Mouse (Mus musculus): ENCODE data around the gene Tnik.

Gene Tnik

GRCm38 (mm10) chr3:28542941-28543340, 279.9 kb downstream of the Tnik start:
- DNase-seq (ENCODE audit: low read depth, low spot score): no peak

DNA sequence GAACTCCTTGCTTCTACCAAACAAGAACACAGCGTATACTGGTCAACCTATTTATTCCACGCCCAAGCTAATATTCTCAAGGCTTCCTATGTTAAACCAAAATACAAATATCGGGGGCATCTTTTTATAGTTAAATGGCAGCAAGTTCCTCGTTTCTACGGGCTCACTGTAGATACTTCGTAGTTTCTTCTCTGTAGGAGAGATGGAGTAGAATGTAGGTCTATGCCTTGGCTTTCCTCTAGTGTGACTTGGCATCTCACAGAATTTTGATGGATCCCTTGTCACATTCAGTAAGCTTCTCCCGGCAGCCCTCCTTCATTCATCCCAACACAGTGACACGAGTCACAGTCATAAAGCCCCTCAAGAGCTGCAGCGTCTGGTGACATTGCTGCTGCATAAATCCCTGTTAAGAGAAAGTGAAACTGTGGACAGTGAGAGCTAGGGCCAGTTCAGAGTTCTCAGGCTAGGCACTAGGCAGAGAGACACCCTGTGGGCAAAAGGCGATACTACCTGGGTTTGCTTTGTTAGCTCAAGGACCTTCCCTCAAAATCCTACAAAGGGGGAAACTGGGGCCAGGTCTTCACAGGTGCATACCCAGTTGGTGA, 280.5 kb downstream of the Tnik start:
- DNase-seq (ENCODE audit: low read depth, low spot score): no peak

GRCm38 (mm10) chr3:28544345-28544869, 281.4 kb downstream of the Tnik start:
- DNase-seq (ENCODE audit: low read depth, low spot score): no peak

DNA sequence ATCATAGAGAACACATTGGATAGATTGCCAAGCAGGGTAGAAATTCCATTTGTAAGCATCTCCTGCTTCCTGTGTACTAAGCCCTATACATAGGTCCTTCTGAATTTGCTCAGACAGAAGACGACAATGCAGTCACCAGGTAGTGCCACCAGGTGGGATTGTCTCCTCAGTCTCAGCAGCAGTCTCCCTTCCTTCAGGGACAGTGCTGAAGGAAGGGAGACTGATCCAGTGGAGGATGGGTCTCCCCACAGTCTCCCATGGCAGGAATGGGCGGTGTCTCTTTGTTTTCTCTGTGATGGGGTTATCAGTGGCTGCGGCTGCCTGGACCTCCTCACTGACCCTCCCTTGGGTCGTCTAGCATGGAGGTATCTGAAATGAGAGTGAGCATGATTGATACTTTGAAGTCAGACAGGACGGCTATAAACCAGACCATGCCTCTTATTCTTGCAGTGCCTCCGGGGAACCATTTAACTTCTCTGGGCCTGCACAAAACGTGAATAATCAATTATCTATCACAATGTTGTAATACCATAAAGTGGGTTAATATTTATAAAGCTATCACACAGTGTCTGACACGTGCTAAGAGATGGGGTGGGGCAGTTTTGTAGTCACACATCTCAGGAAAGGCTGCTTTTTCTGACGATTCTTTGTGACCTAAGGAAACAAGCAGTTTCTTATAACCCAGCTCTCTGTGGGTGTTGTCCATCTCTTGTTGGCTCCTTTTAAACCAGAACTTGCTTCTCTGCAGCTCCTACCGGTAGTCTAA, 285.1 kb downstream of the Tnik start:
- DNase-seq (ENCODE audit: low read depth, low spot score): no peak

- DNase-seq (ENCODE audit: low read depth, low spot score): no peak
These were observed 286.4 kb downstream of the Tnik start for GRCm38 (mm10) chr3:28549391-28549790.

DNA sequence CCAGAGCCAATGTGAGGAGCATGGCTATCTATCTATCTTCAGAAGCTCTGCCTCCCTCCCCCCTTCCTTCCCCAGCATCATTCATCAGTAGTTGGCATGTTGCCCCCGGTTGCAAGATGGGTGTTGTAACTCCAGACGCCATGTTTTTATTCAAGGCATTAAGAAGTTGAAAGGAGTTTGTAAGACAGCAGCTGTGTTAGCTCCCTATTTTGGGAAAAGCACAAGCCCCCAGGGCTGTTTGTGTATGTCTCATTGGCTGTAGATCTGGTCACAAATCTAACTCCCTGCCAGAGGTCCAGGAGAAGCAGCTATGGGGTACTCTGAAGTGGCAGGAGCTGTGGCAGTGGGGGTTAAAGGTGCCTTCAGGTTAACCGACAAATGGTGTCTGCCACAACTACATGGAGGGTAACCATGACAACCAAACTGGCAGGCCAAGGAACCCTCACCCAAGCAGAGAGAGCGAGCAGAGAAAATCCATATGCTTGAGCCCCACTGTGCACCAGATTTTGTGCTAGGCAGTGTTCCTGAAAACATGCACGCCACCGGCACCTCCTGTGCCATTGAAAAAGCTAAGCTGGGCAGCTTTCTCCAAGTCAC, 287.6 kb downstream of the Tnik start:
- DNase-seq (ENCODE audit: low read depth, low spot score): no peak

DNA sequence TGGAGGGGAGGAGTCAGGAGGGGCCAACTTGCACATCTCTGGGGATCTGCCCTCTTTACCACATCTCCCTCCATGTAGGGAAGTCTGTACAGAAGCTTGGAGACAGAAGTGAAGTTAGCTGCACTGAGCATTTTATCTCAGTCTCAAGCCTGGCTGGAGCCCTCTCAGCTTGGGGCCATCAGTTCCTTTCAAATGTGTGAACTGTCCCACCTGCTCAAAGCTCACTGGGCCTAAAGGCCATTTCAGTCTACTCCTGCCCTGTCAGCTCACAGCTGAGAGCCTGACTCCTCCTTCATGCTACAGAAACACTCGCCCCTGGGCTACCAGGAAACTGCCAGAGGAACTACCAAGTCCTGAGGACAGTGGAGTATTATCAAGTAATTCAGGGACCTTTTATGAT, 288.7 kb downstream of the Tnik start:
- no peak for DNase-seq (ENCODE audit: low read depth, low spot score)

GRCm38 (mm10) chr3:28554934-28555333, 291.9 kb downstream of the Tnik start:
- DNase-seq (ENCODE audit: low read depth, low spot score): no peak

DNA sequence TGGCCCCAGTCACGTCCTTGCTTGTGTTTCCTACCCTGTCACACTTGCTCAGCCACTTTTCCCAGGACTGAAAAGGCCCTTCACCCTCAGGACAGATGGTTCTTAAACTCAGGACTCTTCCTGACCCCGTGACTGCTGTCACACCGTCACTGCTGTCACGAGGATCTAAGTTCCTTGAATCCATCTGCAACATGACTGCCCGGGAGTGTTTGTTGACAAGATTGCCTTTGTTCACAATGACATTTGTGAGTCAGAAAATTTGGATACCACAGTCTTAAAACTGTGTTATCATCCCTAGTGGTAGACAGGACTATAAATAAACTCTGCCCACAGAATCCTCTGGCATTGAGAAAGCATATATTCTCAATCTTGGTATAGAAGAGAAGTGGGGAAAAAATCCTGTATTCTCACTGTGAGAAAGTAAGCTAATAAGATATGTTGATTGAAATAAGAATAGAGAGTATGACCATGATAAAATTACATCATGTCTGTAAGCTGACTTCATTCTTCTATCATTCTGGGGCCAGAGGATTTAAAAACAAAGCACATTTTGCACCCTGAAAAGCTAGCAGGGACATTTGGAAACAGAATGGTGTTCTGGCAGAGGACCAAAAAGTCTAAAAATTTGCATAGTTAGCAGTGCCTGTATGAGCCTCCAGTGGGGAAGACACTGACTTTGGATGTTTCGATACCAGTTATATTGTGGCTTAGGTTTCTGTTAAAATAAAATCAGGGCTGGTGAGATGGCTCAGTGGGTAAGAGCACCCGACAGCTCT, 293.0 kb downstream of the Tnik start:
- DNase-seq (ENCODE audit: low read depth, low spot score): no peak

- no peak for DNase-seq (ENCODE audit: low read depth, low spot score)
These were observed 295.4 kb downstream of the Tnik start for GRCm38 (mm10) chr3:28558328-28558871.

GRCm38 (mm10) chr3:28561408-28561807, 298.4 kb downstream of the Tnik start:
- DNase-seq (ENCODE audit: low read depth, low spot score): no peak

DNA sequence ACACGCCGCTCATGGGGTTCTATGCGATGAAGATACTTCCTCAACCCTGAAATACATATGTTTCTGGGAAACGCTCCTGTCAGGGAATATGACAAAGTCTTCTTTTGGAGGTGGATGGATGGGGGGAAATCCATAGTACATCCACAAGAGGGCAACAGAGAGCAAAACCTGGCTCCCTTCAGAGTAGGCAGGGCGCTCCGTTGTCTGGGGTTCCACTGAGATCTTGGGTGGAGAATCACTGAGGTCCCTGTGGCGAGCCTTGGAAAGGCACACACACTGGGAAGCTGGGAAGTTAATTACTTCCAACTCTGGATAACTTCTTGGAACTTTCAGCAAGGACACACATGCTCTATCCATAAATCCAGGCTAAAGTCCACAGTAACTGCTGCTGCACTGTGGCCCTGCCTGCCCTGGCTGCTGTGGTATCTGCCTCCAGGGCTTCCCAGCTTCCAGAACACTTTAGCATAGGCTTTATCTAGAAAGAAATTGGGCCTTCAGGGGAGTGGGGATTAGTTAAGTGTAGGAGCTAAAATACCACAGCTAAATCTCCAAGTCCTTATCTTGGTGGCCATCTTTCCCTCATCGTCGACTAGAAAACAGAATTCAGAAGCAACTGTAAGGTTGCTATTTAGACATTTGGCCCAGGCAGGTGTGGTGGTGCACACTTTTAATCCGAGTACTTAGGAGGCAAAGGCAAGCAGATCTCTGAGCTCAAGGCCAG, 299.8 kb downstream of the Tnik start:
- DNase-seq (ENCODE audit: low read depth, low spot score): no peak

DNA sequence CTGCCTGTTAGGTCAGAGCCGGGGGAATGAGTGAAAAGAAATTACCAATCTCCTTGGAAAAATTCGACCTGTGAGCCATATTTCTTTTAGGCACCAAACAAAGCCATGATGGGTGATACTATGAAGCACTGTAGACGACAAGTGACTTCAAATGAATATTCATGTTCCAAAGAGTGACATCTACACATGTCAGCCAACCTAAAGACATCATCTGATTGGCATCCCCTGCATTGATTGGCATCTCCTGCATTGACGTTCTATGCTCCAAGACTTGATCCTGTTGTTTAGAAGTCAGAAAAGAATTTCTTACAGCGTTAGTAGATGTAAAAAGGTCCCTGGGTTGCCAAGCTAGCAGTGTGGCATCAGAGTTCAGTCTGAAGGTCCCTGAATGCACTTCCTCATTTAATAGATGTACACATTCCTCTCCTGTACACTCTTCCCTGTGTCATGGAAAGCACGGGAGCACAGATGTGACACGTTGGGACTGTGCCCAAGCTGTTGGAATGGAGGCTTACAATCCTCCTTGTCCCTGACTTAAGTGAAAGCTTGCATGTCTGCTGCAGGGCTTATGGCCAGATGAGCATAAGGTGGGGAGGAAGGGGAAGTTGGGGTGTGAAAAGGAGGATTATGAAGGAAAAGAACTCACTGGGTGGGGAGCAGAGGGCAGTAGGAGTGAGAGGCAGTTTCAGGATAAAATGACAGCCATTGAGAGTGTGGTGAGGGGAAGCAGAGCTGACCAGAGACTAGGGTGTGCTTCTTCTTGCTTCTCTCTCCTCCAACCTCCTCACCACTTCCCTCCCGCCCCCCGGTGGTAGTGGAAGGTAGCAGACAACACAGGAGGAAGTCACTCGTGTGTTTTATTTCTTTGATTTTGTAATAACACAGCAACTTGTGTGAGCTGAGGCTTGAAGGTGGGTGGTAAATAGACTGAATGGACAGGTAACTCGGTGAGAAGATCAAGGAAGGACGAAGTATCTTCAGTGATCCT, 301.6 kb downstream of the Tnik start:
- no peak for DNase-seq (ENCODE audit: low read depth, low spot score)

- DNase-seq (ENCODE audit: low read depth, low spot score): no peak
These were observed 314.3 kb downstream of the Tnik start for GRCm38 (mm10) chr3:28577301-28577700.

DNA sequence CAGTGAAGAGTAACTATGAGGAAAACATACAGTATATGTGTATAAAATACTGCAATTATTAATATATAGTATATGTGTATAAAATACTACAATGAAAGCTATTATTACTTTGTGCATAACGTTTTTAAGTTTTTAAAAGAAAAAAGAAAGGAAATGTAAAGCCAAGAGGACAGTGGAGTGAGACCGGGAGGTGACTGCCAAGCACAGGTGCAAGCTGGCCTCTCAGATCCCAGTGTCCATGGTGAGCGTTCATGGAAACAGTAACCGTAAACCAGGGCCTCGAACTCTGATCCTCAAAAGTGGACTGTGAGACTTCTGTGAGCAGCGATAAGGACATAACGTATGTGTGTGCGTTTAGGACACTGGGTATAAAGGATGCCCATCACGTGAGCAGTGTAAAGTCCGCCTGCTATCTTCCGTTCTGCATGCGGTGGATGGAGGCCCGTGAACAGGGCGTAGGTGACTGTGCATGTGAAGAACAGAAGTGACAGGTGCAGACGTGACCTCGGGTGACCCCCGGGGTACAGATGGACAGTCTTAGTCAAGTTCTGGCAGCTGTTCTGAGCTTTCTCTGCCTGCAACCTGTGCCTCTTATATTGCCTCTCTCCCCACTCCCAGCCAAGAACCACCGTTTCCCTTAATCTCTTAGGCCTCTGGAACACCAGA, 316.1 kb downstream of the Tnik start:
- DNase-seq (ENCODE audit: low read depth, low spot score): no peak

DNA sequence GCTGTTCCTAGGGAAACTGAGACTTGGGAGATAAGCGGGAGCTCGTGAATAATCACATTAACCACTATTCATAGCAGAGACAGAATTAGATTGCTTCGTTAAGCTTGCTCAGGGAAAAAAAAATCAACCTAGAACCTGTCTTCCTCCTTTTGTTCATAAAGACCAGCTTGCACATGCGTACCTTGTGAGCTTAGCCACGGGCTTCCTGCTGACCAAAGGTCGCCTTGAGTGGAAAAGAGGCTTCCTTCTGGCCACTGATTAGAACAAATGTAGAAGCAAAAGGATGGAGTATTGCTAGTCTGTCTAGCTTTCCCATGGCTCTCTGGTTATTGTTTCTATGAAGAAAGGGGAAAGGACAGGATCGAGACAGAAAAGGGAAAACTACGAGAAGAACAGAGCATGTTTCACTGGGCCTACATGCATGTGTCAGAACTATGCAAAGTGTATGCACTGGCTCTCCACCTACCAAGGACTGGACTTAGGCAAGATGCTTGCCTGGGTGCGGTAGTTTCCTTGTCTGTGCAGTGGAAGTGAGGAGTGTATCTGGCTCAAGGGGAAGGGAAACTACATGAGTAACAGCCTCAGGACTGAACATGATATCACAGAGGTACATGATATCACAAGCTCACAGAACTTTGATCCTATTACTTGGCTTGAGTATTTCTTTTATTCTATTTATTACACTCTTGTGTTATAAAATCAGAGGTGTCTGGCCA, 322.9 kb downstream of the Tnik start:
- DNase-seq (ENCODE audit: low read depth, low spot score): no peak

DNA sequence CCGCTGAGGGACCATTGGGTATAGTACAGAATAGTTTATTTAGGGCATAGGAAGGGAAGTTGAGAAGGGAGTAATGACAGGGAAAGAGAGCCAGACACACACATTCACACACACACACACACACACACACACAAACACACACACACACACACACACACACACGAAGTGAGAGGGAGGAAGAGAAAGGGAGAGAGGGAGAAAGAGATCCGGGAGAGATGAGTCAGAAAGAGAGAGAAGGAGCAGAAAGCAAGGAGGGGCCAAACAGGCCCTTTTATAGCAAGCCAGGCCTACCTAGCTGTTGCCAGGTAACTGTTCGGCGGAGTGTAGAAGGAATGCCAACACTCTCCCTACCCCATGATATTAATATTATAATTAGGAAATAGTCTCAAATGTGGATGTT, 324.8 kb downstream of the Tnik start:
- no peak for DNase-seq (ENCODE audit: low read depth, low spot score)

GRCm38 (mm10) chr3:28591345-28591744, 328.3 kb downstream of the Tnik start:
- DNase-seq (ENCODE audit: low read depth, low spot score): no peak

- DNase-seq (ENCODE audit: low read depth, low spot score): no peak
These were observed 330.9 kb downstream of the Tnik start for GRCm38 (mm10) chr3:28593922-28594321.

Data from c-Kit-negative CD71-positive TER-119-positive erythroid progenitor cells, embryonic 14.5 days (primary cell).